11 mouse cellular contexts compared by ENCODE assay signal in genomic region chr1:153202195-153202594, GRCm38 (mm10). TPM values are rescaled to one million over a fixed set of nuclear protein-coding genes. Genes with fewer than 3 reads are reported as not detected.
A peak's percentile ranks its signal among the peaks of the same experiment; 100 is the strongest.
DNase-seq lines count a peak whose midpoint lies in the region; ATAC-seq and TF ChIP-seq lines count a peak whose summit lies in the region.
"Had no signal": no experiment of that assay in that cellular context is flagged by ENCODE, and none has a peak within 500 bp of the region (broad histone marks: within the 10 kb centered on the region; RNA-seq: fewer than 3 reads in every experiment).

No protein-coding gene starts in this region.

- H3K4me2 ChIP-seq in embryonic facial prominence, embryonic 15.5 days (replicated peaks): no peak overlapping the region
- no peak overlapping the region for H3K4me2 ChIP-seq in midbrain, embryonic 14.5 days (ENCODE audit: low read length)
- H3K4me2 ChIP-seq: embryonic facial prominence, embryonic 12.5 days had no signal

- DNase-seq in heart, embryonic 10.5 days (ENCODE audit: low spot score): no peak
- DNase-seq in heart, adult 8-10 months (ENCODE audit: low spot score): no peak
- peak; percentile 31 for DNase-seq in midbrain, embryonic 14.5 days
- no peak for DNase-seq in spleen, adult 18-20 months
- no peak for DNase-seq in adipocyte (ENCODE audit: low spot score)

- H3K4me1 ChIP-seq in heart, embryonic 10.5 days: peaks cover 31% of the 10 kb centered on the region
- H3K4me1 ChIP-seq in embryonic facial prominence, embryonic 15.5 days: peaks cover 19% of the 10 kb centered on the region
- 0 out of 2 replicates have a peak, but pooled peaks cover 3% of the 10 kb centered on the region for H3K4me1 ChIP-seq in midbrain, embryonic 14.5 days (ENCODE audit: control insufficient read depth, insufficient read depth, low read length)

- no peak overlapping the region for H3K9ac ChIP-seq in embryonic facial prominence, embryonic 15.5 days
- H3K9ac ChIP-seq in midbrain, embryonic 14.5 days (replicated peaks; ENCODE audit: low read length): no peak overlapping the region
- H3K9ac ChIP-seq: embryonic facial prominence, embryonic 12.5 days; limb, embryonic 15.5 days had no signal

- no peak for TF ChIP-seq CTCF in C2C12 (IDR thresholded peaks at IDR 0.05; ENCODE audit: control insufficient read depth, insufficient read depth, insufficient read length)

- no peaks in the 10 kb centered on the region for H3K79me3 ChIP-seq in C2C12 (ENCODE audit: low read depth)

- no peaks in the 10 kb centered on the region for H3K79me2 ChIP-seq in C2C12 (ENCODE audit: control insufficient read depth, insufficient read depth)

- H3ac ChIP-seq in C2C12 (ENCODE audit: control insufficient read depth, insufficient read length, low read depth): no peak overlapping the region

- H3K4me3 ChIP-seq in heart, embryonic 10.5 days: no peak overlapping the region
- H3K4me3 ChIP-seq in C2C12 (ENCODE audit: insufficient read depth, poor library complexity, severe bottlenecking): no peak overlapping the region
- no peak overlapping the region for H3K4me3 ChIP-seq in embryonic facial prominence, embryonic 15.5 days (replicated peaks)
- no peak overlapping the region for H3K4me3 ChIP-seq in midbrain, embryonic 14.5 days (replicated peaks; ENCODE audit: low read depth, low read length)
- H3K4me3 ChIP-seq: embryonic facial prominence, embryonic 12.5 days; limb, embryonic 15.5 days had no signal

- no peaks in the 10 kb centered on the region for H3K27me3 ChIP-seq in heart, embryonic 10.5 days (ENCODE audit: insufficient read depth, poor library complexity, severe bottlenecking)
- H3K27me3 ChIP-seq in C2C12 (ENCODE audit: control insufficient read depth, insufficient read depth, insufficient read length): no peaks in the 10 kb centered on the region
- no peaks in the 10 kb centered on the region for H3K27me3 ChIP-seq in embryonic facial prominence, embryonic 15.5 days
- no peaks in the 10 kb centered on the region for H3K27me3 ChIP-seq in midbrain, embryonic 14.5 days (ENCODE audit: control insufficient read depth, insufficient read depth, low read length)
- H3K27me3 ChIP-seq: embryonic facial prominence, embryonic 12.5 days; limb, embryonic 15.5 days had no signal

- no peaks in the 10 kb centered on the region for H3K36me3 ChIP-seq in heart, embryonic 10.5 days
- H3K36me3 ChIP-seq in C2C12 (ENCODE audit: control insufficient read depth, insufficient read depth): no peaks in the 10 kb centered on the region
- no peaks in the 10 kb centered on the region for H3K36me3 ChIP-seq in embryonic facial prominence, embryonic 15.5 days
- no peaks in the 10 kb centered on the region for H3K36me3 ChIP-seq in midbrain, embryonic 14.5 days (ENCODE audit: control insufficient read depth, insufficient read depth, low read length)
- H3K36me3 ChIP-seq: embryonic facial prominence, embryonic 12.5 days; limb, embryonic 15.5 days had no signal

- WGBS in heart, embryonic 10.5 days: 40% methylated on average over 8 of the region's 8 CpGs
- WGBS in embryonic facial prominence, embryonic 15.5 days: 59% methylated on average over 8 of the region's 8 CpGs
- 25% methylated on average over 8 of the region's 8 CpGs for WGBS in midbrain, embryonic 14.5 days

- no peaks in the 10 kb centered on the region for H3K9me3 ChIP-seq in heart, embryonic 10.5 days
- no peaks in the 10 kb centered on the region for H3K9me3 ChIP-seq in embryonic facial prominence, embryonic 15.5 days (replicated peaks)
- no peaks in the 10 kb centered on the region for H3K9me3 ChIP-seq in midbrain, embryonic 14.5 days (ENCODE audit: control insufficient read depth, low read length)
- H3K9me3 ChIP-seq: embryonic facial prominence, embryonic 12.5 days; limb, embryonic 15.5 days had no signal

- ATAC-seq in embryonic facial prominence, embryonic 15.5 days (ENCODE audit: insufficient number of reproducible peaks, low FRiP score, low TSS enrichment, low read depth): no peak
- no peak; the same call in 1 of the 2 replicates for ATAC-seq in midbrain, embryonic 14.5 days (ENCODE audit: low FRiP score, low TSS enrichment)
- ATAC-seq in megakaryocyte, adult 5-6 weeks (ENCODE audit: poor library complexity, severe bottlenecking): no peak
- ATAC-seq: CD4-positive, CD25-positive, alpha-beta regulatory T cell, adult 4 months had no signal

- peak overlapping the region; percentile 38; the same call in 1 of the 2 replicates for H3K27ac ChIP-seq in heart, embryonic 10.5 days
- 0 out of 2 replicates have a peak overlapping the region, but pooled peaks have one; percentile 29 for H3K27ac ChIP-seq in embryonic facial prominence, embryonic 15.5 days (replicated peaks)
- H3K27ac ChIP-seq in midbrain, embryonic 14.5 days (replicated peaks; ENCODE audit: low read depth, low read length): no peak overlapping the region
- H3K27ac ChIP-seq: embryonic facial prominence, embryonic 12.5 days had no signal

TF ChIP-seq in C2C12, 6 proteins besides CTCF, POLR2A, EP300 and RAD21:
- TF ChIP-seq FOSL1 (IDR thresholded peaks at IDR 0.05; ENCODE audit: insufficient read depth, low read length, poor library complexity, severe bottlenecking) (peak; percentile 39), USF1 (IDR thresholded peaks at IDR 0.05; ENCODE audit: low read depth) (no peak), MYOD1 (IDR thresholded peaks at IDR 0.05; ENCODE audit: control insufficient read depth, insufficient read length, low read depth) (peak; percentile 89)

RNA-seq across cellular contexts. Expression of gene Lamc2, which starts 15.9 kb away (rescaled TPM):
- 4.9 and 5.6 TPM in 2 replicates for polyA plus RNA-seq in heart, embryonic 10.5 days (2016; fragmentation: Nextera tagmentation; extraction: Ambion mirVana)
- 10 to 100 TPM in 2 of 4 experiments, 1 to 10 TPM in 2; 8.3 to 14.2 (median 11.6) TPM for total RNA-seq in heart, adult 8-10 months (2022)
- 5.4 TPM for polyA plus RNA-seq in C2C12 (2012; fragmentation: generic; extraction: Trizol)
- polyA plus RNA-seq in embryonic facial prominence, embryonic 15.5 days (2015; fragmentation: Nextera tagmentation; extraction: Ambion mirVana): 14.5 and 15.3 TPM in 2 replicates
- 1.3 and 2.3 TPM in 2 replicates for polyA plus RNA-seq in midbrain, embryonic 14.5 days (2014; fragmentation: Nextera tagmentation; extraction: Ambion mirVana)
- not detected in 2 replicates for total RNA-seq in megakaryocyte, adult 5-6 weeks (2015)
- total RNA-seq in megakaryocyte, adult 5-6 weeks (2017): not detected in 2 replicates
